Mouse (Mus musculus): ENCODE data around the gene Rgr.

The Rgr gene

GRCm38 (mm10) chr14:37048914-37049410 is at the start of gene Rgr:
Gene Rgr (minus strand): TSS chr14:37048964.
- no peak for DNase-seq (ENCODE audit: low read depth, low spot score)

GRCm38 (mm10) chr14:37097956-37098530 is 49.3 kb upstream of the Rgr start, which contains the start of gene Cdhr1:
Gene Cdhr1 (minus strand): TSS chr14:37098347.
- peak; percentile 78 for DNase-seq (ENCODE audit: low read depth, low spot score)

- no peak for DNase-seq (ENCODE audit: low read depth, low spot score)
Measured at GRCm38 (mm10) chr14:37095556-37095955, 46.8 kb upstream of the Rgr start.

- DNase-seq (ENCODE audit: low read depth, low spot score), result no peak
Measured at GRCm38 (mm10) chr14:37094436-37094835, 45.7 kb upstream of the Rgr start.

GRCm38 (mm10) chr14:37083755-37084154 is 35.0 kb upstream of the Rgr start:
- no peak for DNase-seq (ENCODE audit: low read depth, low spot score)

- DNase-seq (ENCODE audit: low read depth, low spot score), result no peak
Measured at GRCm38 (mm10) chr14:37080724-37081123, 32.0 kb upstream of the Rgr start.

- DNase-seq (ENCODE audit: low read depth, low spot score), result no peak
Measured at GRCm38 (mm10) chr14:37068516-37068915, 19.8 kb upstream of the Rgr start.

- peak; percentile 40 for DNase-seq (ENCODE audit: low read depth, low spot score)
Measured at GRCm38 (mm10) chr14:37067629-37068028, 18.9 kb upstream of the Rgr start, which contains the start of gene Lrit2. Gene Lrit2 (plus strand): TSS chr14:37067929.

GRCm38 (mm10) chr14:37066636-37067035 is 17.9 kb upstream of the Rgr start:
- peak; percentile 39 for DNase-seq (ENCODE audit: low read depth, low spot score)

- DNase-seq (ENCODE audit: low read depth, low spot score), result no peak
Measured at GRCm38 (mm10) chr14:37064849-37065248, 16.1 kb upstream of the Rgr start.

- no peak for DNase-seq (ENCODE audit: low read depth, low spot score)
Measured at GRCm38 (mm10) chr14:37034432-37034831, 14.3 kb downstream of the Rgr start.

- DNase-seq (ENCODE audit: low read depth, low spot score), result peak; percentile 67
Measured at GRCm38 (mm10) chr14:37033241-37033640, 15.5 kb downstream of the Rgr start.

- DNase-seq (ENCODE audit: low read depth, low spot score), result no peak
Measured at GRCm38 (mm10) chr14:37032481-37033104, 16.2 kb downstream of the Rgr start.

GRCm38 (mm10) chr14:37028555-37028954 is 20.2 kb downstream of the Rgr start:
- no peak for DNase-seq (ENCODE audit: low read depth, low spot score)

- no peak for DNase-seq (ENCODE audit: low read depth, low spot score)
Measured at GRCm38 (mm10) chr14:37027951-37028350, 20.8 kb downstream of the Rgr start.

GRCm38 (mm10) chr14:37027248-37027933 is 21.4 kb downstream of the Rgr start:
- DNase-seq (ENCODE audit: low read depth, low spot score), result no peak

GRCm38 (mm10) chr14:37015894-37016293 is 32.9 kb downstream of the Rgr start:
- no peak for DNase-seq (ENCODE audit: low read depth, low spot score)

GRCm38 (mm10) chr14:37013644-37014043 is 35.1 kb downstream of the Rgr start:
- DNase-seq (ENCODE audit: low read depth, low spot score), result no peak

- DNase-seq (ENCODE audit: low read depth, low spot score), result no peak
Measured at GRCm38 (mm10) chr14:37009686-37010085, 39.1 kb downstream of the Rgr start.

- no peak for DNase-seq (ENCODE audit: low read depth, low spot score)
Measured at GRCm38 (mm10) chr14:37006489-37006888, 42.3 kb downstream of the Rgr start.

- no peak for DNase-seq (ENCODE audit: low read depth, low spot score)
Measured at GRCm38 (mm10) chr14:37005865-37006264, 42.9 kb downstream of the Rgr start.

GRCm38 (mm10) chr14:37003431-37004095 is 45.2 kb downstream of the Rgr start:
- no peak for DNase-seq (ENCODE audit: low read depth, low spot score)
